Mouse (Mus musculus) left cerebral cortex, adult 11 months (tissue): ENCODE data around the gene Slc10a7.

ENCODE experiments used
- DNase-seq: peaks from one replicate; pipeline ENCODE4 v3.0.0; 2022; ENCODE audit warnings: low spot score

Slc10a7 gene

GRCm38 (mm10) chr8:78623972-78624371 is 114.8 kb downstream of the Slc10a7 start:
- no peak for DNase-seq

GRCm38 (mm10) chr8:78624738-78625442 is 115.7 kb downstream of the Slc10a7 start:
- DNase-seq: no peak

GRCm38 (mm10) chr8:78626632-78627031 is 117.5 kb downstream of the Slc10a7 start:
- DNase-seq: no peak

- DNase-seq: no peak
Measured at GRCm38 (mm10) chr8:78627793-78628192, 118.6 kb downstream of the Slc10a7 start.

GRCm38 (mm10) chr8:78630414-78631164 is 121.4 kb downstream of the Slc10a7 start:
- no peak for DNase-seq

GRCm38 (mm10) chr8:78633012-78633411 is 123.9 kb downstream of the Slc10a7 start:
- DNase-seq: no peak

- no peak for DNase-seq
Measured at GRCm38 (mm10) chr8:78634018-78634417, 124.9 kb downstream of the Slc10a7 start.

GRCm38 (mm10) chr8:78634523-78635240 is 125.5 kb downstream of the Slc10a7 start:
- DNase-seq: no peak

- DNase-seq: no peak
Measured at GRCm38 (mm10) chr8:78635241-78635771, 126.2 kb downstream of the Slc10a7 start.

GRCm38 (mm10) chr8:78641919-78642318 is 132.8 kb downstream of the Slc10a7 start:
- no peak for DNase-seq

GRCm38 (mm10) chr8:78642376-78642775 is 133.2 kb downstream of the Slc10a7 start:
- DNase-seq: no peak

GRCm38 (mm10) chr8:78647000-78647656 is 138.0 kb downstream of the Slc10a7 start:
- no peak for DNase-seq

- DNase-seq: no peak
Measured at GRCm38 (mm10) chr8:78647846-78648245, 138.7 kb downstream of the Slc10a7 start.

- DNase-seq: peak; percentile 48
Measured at GRCm38 (mm10) chr8:78648918-78649317, 139.8 kb downstream of the Slc10a7 start.

GRCm38 (mm10) chr8:78651670-78652069 is 142.5 kb downstream of the Slc10a7 start:
- no peak for DNase-seq

- no peak for DNase-seq
Measured at GRCm38 (mm10) chr8:78655351-78656045, 146.4 kb downstream of the Slc10a7 start.

- no peak for DNase-seq
Measured at GRCm38 (mm10) chr8:78656700-78657370, 147.7 kb downstream of the Slc10a7 start.

- DNase-seq: no peak
Measured at GRCm38 (mm10) chr8:78658172-78658571, 149.0 kb downstream of the Slc10a7 start.

GRCm38 (mm10) chr8:78659617-78660187 is 150.6 kb downstream of the Slc10a7 start:
- no peak for DNase-seq

GRCm38 (mm10) chr8:78664306-78664940 is 155.3 kb downstream of the Slc10a7 start:
- no peak for DNase-seq
